Mouse (Mus musculus) bone marrow, adult 2 months (tissue): ENCODE measurements around the gene Atp6ap2. TPM values are rescaled to one million over a fixed set of nuclear protein-coding genes. Genes with fewer than 3 reads are reported as not detected.

Source experiments
- H3K27ac ChIP-seq: fragments of 200-500 bp; 2 replicates; pipeline ENCODE4 v1.5.1; 2012; ENCODE audit warnings: low read depth, mild to moderate bottlenecking, control low read depth, inconsistent platforms, low read length; ENCODE audit not compliant: control insufficient read depth, poor library complexity, insufficient read depth
- H3K4me1 ChIP-seq: fragments of 200-500 bp; 2 replicates; pipeline ENCODE4 v1.6.1; 2011; ENCODE audit warnings: low read length; ENCODE audit not compliant: control insufficient read depth, insufficient read depth
- H3K4me3 ChIP-seq: fragments of 200-500 bp; replicated peaks from 2 replicates; pipeline ENCODE3; 2011; ENCODE audit warnings: mild to moderate bottlenecking, low read depth, low read length, control low read depth; ENCODE audit not compliant: control insufficient read depth
- CTCF ChIP-seq: fragments of 200-500 bp; IDR thresholded peaks from 2 replicates; pipeline ENCODE4 v1.5.1; 2011; ENCODE audit warnings: low read length, control low read depth; ENCODE audit not compliant: control insufficient read depth, insufficient read depth
- POLR2A ChIP-seq: fragments of 200-500 bp; IDR thresholded peaks from 2 replicates; pipeline ENCODE4 v1.6.1; 2011; ENCODE audit warnings: low read depth, mild to moderate bottlenecking, control low read depth, low read length, borderline replicate concordance; ENCODE audit not compliant: control insufficient read depth
- WGBS: fragments of 180-500 bp; shearing (Covaris S2); methylation state at CpG from one replicate; pipeline ENCODE4 v1.1.7; 2018; 5-methylcytosine and 5-hydroxymethylcytosine counted together
- polyA plus RNA-seq: library from polyadenylated mRNA; stranded (reverse); fragments of >200 nt; gene quantifications from 2 replicates; pipeline ENCODE4 v1.2.4, GENCODE M21; 2011; ENCODE audit warnings: low replicate concordance; ENCODE audit not compliant: missing spikeins, insufficient read depth, insufficient read length

Gene Atp6ap2
- polyA plus RNA-seq, 1 experiment: 22.0 TPM

DNA sequence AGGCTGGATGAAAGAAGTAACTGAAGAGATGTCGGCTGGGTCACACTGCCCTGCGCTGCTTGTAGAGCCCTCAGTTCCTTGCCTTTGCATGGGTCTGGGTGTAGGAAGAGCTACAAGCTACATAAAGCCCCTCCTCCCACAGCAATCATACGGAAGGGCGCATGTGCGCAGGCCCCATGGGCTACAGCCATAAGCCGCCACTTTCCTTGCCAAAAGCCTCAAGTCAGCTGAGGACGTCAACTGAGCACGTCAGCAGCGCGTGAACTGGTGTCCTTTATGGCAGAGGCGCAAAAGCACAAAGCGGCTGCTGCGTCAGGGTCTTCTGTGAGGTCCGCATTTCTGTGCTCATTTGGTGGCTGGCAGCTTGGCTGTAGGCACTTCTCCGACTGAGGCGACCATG lies 64.3 kb downstream of the Atp6ap2 start:
- TF ChIP-seq POLR2A: no peak
- no peak for TF ChIP-seq CTCF
- H3K4me3 ChIP-seq: no peak overlapping the region
- no peak overlapping the region for H3K27ac ChIP-seq
- H3K4me1 ChIP-seq: no peaks in the 10 kb centered on the region
- 88% methylated on average over 16 of the region's 16 CpGs for WGBS

DNA sequence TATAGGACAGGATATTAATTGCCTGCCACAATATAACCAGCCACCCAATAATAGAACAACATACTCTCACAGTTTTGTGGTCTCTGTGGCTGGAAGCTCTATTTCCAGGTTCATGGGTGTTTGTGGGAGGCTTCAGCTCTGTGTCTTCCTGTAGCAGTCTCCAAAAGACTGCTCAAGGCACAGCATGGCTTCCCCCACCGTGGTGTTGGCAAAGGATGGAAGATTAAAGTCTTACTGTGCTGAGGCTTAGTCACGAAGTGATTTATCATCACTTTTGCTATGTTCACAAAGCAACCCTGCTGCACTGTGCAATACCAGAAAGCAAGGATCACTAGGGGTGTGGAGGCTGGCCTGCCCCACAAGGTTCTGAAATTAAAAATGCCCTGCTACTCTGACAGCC lies 66.3 kb downstream of the Atp6ap2 start:
- TF ChIP-seq POLR2A (no peak), CTCF (no peak)
- no peaks in the 10 kb centered on the region for H3K4me1 ChIP-seq
- H3K27ac ChIP-seq: no peak overlapping the region
- WGBS: 59% methylated on average over 2 of the region's 2 CpGs
- no peak overlapping the region for H3K4me3 ChIP-seq

Other genes with a start within 250 kb of the Atp6ap2 start
- gene 1810030O07Rik, start 85.9 kb downstream of the Atp6ap2 start, polyA plus RNA-seq: 10.4 and 15.4 TPM in 2 replicates
- gene Med14, start 174.3 kb downstream of the Atp6ap2 start, polyA plus RNA-seq: 5.5 TPM in 2 replicates